Mouse (Mus musculus) lung, adult 18-20 months (tissue): ENCODE data around the gene Krtap6-1.
"Not testable (repeated sequence)": the region's sequence is repeated elsewhere in the genome, so short reads cannot be mapped to it uniquely, and the experiment has no call there.

Source experiments
- DNase-seq, 2 experiments: peaks; one replicate each; pipeline ENCODE4 v3.0.0; 2022; ENCODE audit warnings: mixed read lengths in 2 of 2

Gene Krtap6-1

DNA sequence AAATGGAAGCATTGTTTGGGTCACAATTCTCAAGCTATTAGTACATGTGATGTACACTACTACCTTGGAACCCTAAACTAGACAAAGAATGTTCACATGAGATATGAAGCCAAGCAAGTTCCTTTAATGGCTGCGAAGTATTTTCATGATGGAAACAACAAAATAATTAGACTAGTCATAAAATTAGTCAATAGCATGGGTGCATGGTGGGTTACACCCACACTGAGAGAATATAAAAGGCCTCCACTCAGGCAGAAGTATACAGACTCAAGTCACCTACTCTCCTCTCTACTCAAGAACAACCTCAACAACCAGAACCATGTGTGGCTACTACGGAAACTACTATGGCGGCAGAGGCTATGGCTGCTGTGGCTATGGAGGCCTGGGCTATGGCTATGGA lies at the start of gene Krtap6-1:
Krtap6-1 (plus strand) TSS at position 301 of the 400 bp plus-strand sequence.
- not testable (repeated sequence) for DNase-seq

DNA sequence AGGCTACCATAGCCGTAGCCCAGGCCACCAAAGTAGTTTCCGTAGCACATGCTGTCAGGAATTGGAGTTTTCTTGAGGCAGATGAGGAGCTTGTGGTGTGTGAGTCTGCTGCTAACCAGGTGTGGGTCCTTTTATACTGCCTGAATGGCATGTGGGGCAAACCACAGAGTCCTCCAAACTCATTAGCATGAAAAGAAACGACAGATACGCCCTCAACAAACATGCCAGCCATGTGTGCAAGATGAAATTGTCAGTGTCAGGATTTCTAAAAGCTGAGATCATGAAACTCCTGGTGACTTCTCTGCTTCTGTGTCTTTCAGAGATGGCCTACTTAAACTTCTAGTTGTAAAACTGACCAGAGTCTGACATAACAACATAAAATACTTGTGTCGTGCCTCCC lies 20.8 kb upstream of the Krtap6-1 start, which contains the start of gene Krtap22-2:
Krtap22-2 (minus strand) TSS at position 101 of the 400 bp plus-strand sequence.
- DNase-seq: no peak

DNA sequence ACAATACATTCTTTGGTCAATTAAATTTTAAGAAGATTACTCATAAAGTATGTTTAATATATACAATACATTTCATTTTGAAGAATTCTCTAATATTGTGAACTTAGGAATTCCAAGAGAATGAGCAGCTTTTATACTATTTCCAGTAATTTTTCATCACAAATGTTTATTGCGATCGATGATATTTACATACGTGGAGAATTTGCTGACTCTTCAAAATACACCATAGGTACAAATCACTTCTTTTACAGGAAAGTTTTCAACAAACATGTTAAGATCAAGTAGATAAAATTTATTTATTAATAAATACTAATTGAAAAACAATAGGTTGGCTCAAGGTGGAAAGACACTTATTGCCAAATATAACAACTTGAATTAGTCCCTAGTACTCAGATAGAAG lies 17.5 kb upstream of the Krtap6-1 start:
- no peak for DNase-seq

DNA sequence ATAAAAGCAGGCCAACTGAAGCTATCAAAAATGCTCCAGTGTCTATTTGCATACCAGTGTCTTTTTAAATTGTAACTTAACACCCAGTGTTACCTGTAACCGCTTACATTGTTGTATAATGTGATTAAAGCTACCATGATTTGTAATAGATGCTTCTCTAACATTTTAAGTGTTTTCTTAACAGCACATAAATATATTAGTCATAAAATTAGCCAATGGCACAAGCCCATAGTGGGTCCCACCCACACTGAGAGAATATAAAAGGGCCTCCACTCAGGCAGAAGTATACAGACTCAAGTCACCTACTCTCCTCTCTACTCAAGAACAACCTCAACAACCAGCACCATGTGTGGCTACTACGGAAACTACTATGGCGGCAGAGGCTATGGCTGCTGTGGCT lies 16.5 kb upstream of the Krtap6-1 start, which contains the start of gene Gm10229:
Gm10229 (plus strand) TSS at position 301 of the 400 bp plus-strand sequence.
- DNase-seq: not testable (repeated sequence)

DNA sequence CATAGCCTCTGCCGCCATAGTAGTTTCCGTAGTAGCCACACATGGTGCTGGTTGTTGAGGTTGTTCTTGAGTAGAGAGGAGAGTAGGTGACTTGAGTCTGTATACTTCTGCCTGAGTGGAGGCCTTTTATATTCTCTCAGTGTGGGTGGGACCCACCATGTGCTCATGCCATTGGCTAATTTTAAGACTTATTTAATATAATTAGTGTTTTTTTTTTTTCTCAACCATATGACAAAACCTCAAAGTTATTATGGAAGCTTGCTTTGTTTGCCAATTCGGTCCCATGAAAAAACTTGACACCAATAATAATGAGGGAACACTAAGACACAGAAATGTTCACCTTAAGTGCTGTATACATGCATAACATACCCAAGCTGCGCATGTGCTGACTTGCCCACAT lies 9.9 kb downstream of the Krtap6-1 start, which contains the start of gene Gm10228:
Gm10228 (minus strand) TSS at position 101 of the 400 bp plus-strand sequence.
- DNase-seq: not testable (repeated sequence)

DNA sequence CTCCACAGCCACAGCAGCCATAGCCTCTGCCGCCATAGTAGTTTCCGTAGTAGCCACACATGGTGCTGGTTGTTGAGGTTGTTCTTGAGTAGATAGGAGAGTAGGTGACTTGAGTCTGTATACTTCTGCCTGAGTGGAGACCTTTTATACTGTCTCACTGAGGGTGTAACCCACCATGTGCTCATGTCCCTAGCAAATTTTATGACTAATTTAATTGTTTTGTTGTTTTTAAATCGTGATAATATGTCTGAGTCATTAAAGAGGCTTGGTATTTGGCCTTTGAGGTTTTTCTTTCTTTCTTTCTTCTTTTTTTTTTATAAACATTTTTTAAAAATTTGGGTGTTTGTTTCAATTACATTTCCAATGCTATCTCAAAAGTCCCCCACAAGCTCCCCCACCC lies 16.3 kb downstream of the Krtap6-1 start, which contains the start of gene Krtap6-5:
Krtap6-5 (minus strand) TSS at position 101 of the 400 bp plus-strand sequence.
- no peak for DNase-seq

DNA sequence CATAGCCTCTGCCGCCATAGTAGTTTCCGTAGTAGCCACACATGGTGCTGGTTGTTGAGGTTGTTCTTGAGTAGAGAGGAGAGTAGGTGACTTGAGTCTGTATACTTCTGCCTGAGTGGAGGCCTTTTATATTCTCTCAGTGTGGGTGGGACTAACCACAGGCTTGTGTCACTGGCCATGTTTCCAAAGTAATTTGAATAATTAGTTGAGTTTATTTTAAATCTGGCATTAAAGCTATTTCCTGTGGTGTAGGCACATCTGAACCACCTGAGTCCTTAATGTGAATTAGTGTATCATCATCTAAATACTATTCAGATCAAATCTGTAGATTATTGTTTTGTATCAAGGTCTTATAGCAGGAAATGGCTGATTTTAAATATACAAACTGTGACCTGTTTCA lies 32.4 kb downstream of the Krtap6-1 start, which contains the start of gene 1110025L11Rik:
1110025L11Rik (minus strand) TSS at position 101 of the 400 bp plus-strand sequence.
- not testable (repeated sequence) for DNase-seq

DNA sequence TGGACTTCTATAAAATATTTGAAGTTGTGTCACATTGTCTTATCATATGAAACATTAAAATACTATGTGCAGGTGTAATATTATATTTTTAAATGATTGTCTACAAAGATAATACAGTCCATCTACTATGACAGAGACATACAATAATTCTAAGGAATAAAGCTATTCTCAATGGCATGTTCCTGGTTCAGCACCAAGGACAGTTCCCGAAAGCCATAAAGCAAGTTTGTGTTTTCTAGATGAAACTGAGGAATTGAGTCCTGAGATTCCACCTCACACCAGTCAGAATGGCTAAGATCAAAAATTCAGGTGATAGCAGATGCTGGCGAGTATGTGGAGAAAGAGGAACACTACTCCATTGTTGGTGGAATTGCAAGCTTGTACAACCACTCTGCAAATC lies 39.5 kb downstream of the Krtap6-1 start:
- not testable (repeated sequence) for DNase-seq
